Comparison of ENCODE assay signal across 17 mouse cellular contexts in genomic region chr14:114955572-114955971, GRCm38 (mm10).
"Had no signal": no experiment of that assay in that cellular context is flagged by ENCODE, and none has a peak within 500 bp of the region (broad histone marks: within the 10 kb centered on the region; RNA-seq: fewer than 3 reads in every experiment).

No protein-coding gene starts in this region.

- ATAC-seq: intestine, embryonic 15.5 days; liver, postnatal 0 days; lung, postnatal 0 days; midbrain, embryonic 16.5 days had no signal

- H3K4me2 ChIP-seq: intestine, embryonic 15.5 days; limb, embryonic 12.5 days; liver, embryonic 13.5 days; midbrain, embryonic 12.5 days; neural tube, embryonic 13.5 days; stomach, embryonic 15.5 days had no signal

- H3K9ac ChIP-seq: intestine, embryonic 15.5 days; limb, embryonic 12.5 days; liver, embryonic 13.5 days; liver, postnatal 0 days; midbrain, embryonic 12.5 days; neural tube, embryonic 13.5 days; stomach, embryonic 15.5 days had no signal

- H3K4me3 ChIP-seq: intestine, embryonic 15.5 days; layer of hippocampus, adult 2 months; limb, embryonic 12.5 days; liver, embryonic 13.5 days; midbrain, embryonic 12.5 days; neural tube, embryonic 13.5 days; stomach, embryonic 15.5 days had no signal

- H3K9me3 ChIP-seq: intestine, embryonic 15.5 days; limb, embryonic 12.5 days; liver, embryonic 13.5 days; midbrain, embryonic 12.5 days; neural tube, embryonic 13.5 days; stomach, embryonic 15.5 days had no signal

- H3K36me3 ChIP-seq: intestine, embryonic 15.5 days; limb, embryonic 12.5 days; liver, embryonic 13.5 days; midbrain, embryonic 12.5 days; neural tube, embryonic 13.5 days; stomach, embryonic 15.5 days had no signal

- H3K27me3 ChIP-seq: intestine, embryonic 15.5 days; limb, embryonic 12.5 days; liver, embryonic 13.5 days; neural tube, embryonic 13.5 days; stomach, embryonic 15.5 days had no signal

- DNase-seq: liver; liver, embryonic 13.5 days; liver, postnatal 0 days; lung, postnatal 36 days; retina, postnatal 1 day; right cerebral cortex, postnatal 4 days; spleen, adult 18-20 months; thymus, adult 2 months; thymus, postnatal 25 days had no signal

- H3K27ac ChIP-seq: intestine, embryonic 15.5 days; layer of hippocampus, adult 2 months; limb, embryonic 12.5 days; liver, embryonic 13.5 days; midbrain, embryonic 12.5 days; neural tube, embryonic 13.5 days; stomach, embryonic 15.5 days had no signal

- H3K4me1 ChIP-seq: stomach, embryonic 15.5 days had no signal
